Mouse (Mus musculus): ENCODE data around the gene Gm20388. TPM values are rescaled to one million over a fixed set of nuclear protein-coding genes. Genes with fewer than 3 reads are reported as not detected.

Gm20388 gene
- polyA plus RNA-seq, 1 experiment from 2014 or later: not detected

GRCm38 (mm10) chr8:121952800-121953199 lies 2042.2 kb downstream of the Gm20388 start:
- no peak overlapping the region for H3K4me2 ChIP-seq (replicated peaks; ENCODE audit: low read depth)
- WGBS: 77% methylated on average over 7 of the region's 7 CpGs
- no peak overlapping the region for H3K4me3 ChIP-seq (ENCODE audit: low read depth, low read length)
- no peaks in the 10 kb centered on the region for H3K9me3 ChIP-seq (ENCODE audit: control insufficient read depth, low read length)
- no peak overlapping the region; the same call in 1 of the 2 replicates for H3K9ac ChIP-seq (ENCODE audit: low read length)
- peaks cover 6% of the 10 kb centered on the region for H3K4me1 ChIP-seq (replicated peaks; ENCODE audit: control insufficient read depth, insufficient read depth)
- ATAC-seq (ENCODE audit: low FRiP score, low TSS enrichment) (no peak), DNase-seq (ENCODE audit: low spot score) (no peak)
- TF ChIP-seq CTCF (IDR thresholded peaks at IDR 0.05; ENCODE audit: low read depth) (no peak), EP300 (optimal IDR thresholded peaks at IDR 0.05) (no peak)
- H3K27ac ChIP-seq (replicated peaks): no peak overlapping the region
- no peaks in the 10 kb centered on the region for H3K27me3 ChIP-seq (ENCODE audit: control insufficient read depth, insufficient read depth, low read length)
- H3K36me3 ChIP-seq (ENCODE audit: control insufficient read depth, insufficient read depth, low read length): no peaks in the 10 kb centered on the region

GRCm38 (mm10) chr8:121953821-121954545 lies 2043.3 kb downstream of the Gm20388 start:
- no peak for DNase-seq (ENCODE audit: low spot score)
- H3K4me1 ChIP-seq (replicated peaks; ENCODE audit: control insufficient read depth, insufficient read depth): no peaks in the 10 kb centered on the region
- 65% methylated on average over 3 of the region's 3 CpGs for WGBS

GRCm38 (mm10) chr8:121954981-121955555 lies 2044.4 kb downstream of the Gm20388 start:
- ATAC-seq (ENCODE audit: low FRiP score, low TSS enrichment) (no peak), DNase-seq (ENCODE audit: low spot score) (no peak)
- no peaks in the 10 kb centered on the region for H3K4me1 ChIP-seq (replicated peaks; ENCODE audit: control insufficient read depth, insufficient read depth)
- H3K4me3 ChIP-seq (ENCODE audit: low read depth, low read length): no peak overlapping the region
- no peaks in the 10 kb centered on the region for H3K36me3 ChIP-seq (ENCODE audit: control insufficient read depth, insufficient read depth, low read length)
- no peak overlapping the region for H3K4me2 ChIP-seq (replicated peaks; ENCODE audit: low read depth)
- no peaks in the 10 kb centered on the region for H3K27me3 ChIP-seq (ENCODE audit: control insufficient read depth, insufficient read depth, low read length)
- H3K27ac ChIP-seq (replicated peaks): no peak overlapping the region
- H3K9ac ChIP-seq (ENCODE audit: low read length): no peak overlapping the region
- WGBS: 62% methylated on average over 10 of the region's 10 CpGs
- TF ChIP-seq CTCF (IDR thresholded peaks at IDR 0.05; ENCODE audit: low read depth) (no peak), EP300 (optimal IDR thresholded peaks at IDR 0.05) (no peak)
- H3K9me3 ChIP-seq (ENCODE audit: control insufficient read depth, low read length): no peaks in the 10 kb centered on the region

More at GRCm38 (mm10) chr8:121953821-121954545, 2043.3 kb downstream of the Gm20388 start:
- Histone ChIP-seq H3K4me3 (ENCODE audit: low read depth, low read length) (no peak overlapping the region), H3K4me2 (replicated peaks; ENCODE audit: low read depth) (no peak overlapping the region), H3K36me3 (ENCODE audit: control insufficient read depth, insufficient read depth, low read length) (no peaks in the 10 kb centered on the region), H3K9ac (ENCODE audit: low read length) (no peak overlapping the region), H3K27me3 (ENCODE audit: control insufficient read depth, insufficient read depth, low read length) (no peaks in the 10 kb centered on the region), H3K27ac (replicated peaks) (no peak overlapping the region), H3K9me3 (ENCODE audit: control insufficient read depth, low read length) (no peaks in the 10 kb centered on the region)
- no peak for ATAC-seq (ENCODE audit: low FRiP score, low TSS enrichment)
- no peak for TF ChIP-seq EP300 (optimal IDR thresholded peaks at IDR 0.05)
- TF ChIP-seq CTCF (IDR thresholded peaks at IDR 0.05; ENCODE audit: low read depth): no peak

GRCm38 (mm10) chr8:121955825-121956500 lies 2045.3 kb downstream of the Gm20388 start:
- no peak overlapping the region for H3K4me3 ChIP-seq (ENCODE audit: low read depth, low read length)
- no peaks in the 10 kb centered on the region for H3K36me3 ChIP-seq (ENCODE audit: control insufficient read depth, insufficient read depth, low read length)
- H3K4me2 ChIP-seq (replicated peaks; ENCODE audit: low read depth): no peak overlapping the region
- TF ChIP-seq CTCF (IDR thresholded peaks at IDR 0.05; ENCODE audit: low read depth) (no peak), EP300 (optimal IDR thresholded peaks at IDR 0.05) (no peak)
- H3K27me3 ChIP-seq (ENCODE audit: control insufficient read depth, insufficient read depth, low read length): no peaks in the 10 kb centered on the region
- H3K9ac ChIP-seq (ENCODE audit: low read length): no peak overlapping the region
- DNase-seq (ENCODE audit: low spot score) (no peak), ATAC-seq (ENCODE audit: low FRiP score, low TSS enrichment) (no peak)
- no peaks in the 10 kb centered on the region for H3K9me3 ChIP-seq (ENCODE audit: control insufficient read depth, low read length)
- no peaks in the 10 kb centered on the region for H3K4me1 ChIP-seq (replicated peaks; ENCODE audit: control insufficient read depth, insufficient read depth)
- 63% methylated on average over 1 of the region's 1 CpGs for WGBS
- no peak overlapping the region for H3K27ac ChIP-seq (replicated peaks)

- Histone ChIP-seq H3K4me2 (replicated peaks; ENCODE audit: low read depth) (no peak overlapping the region), H3K4me1 (replicated peaks; ENCODE audit: control insufficient read depth, insufficient read depth) (no peaks in the 10 kb centered on the region), H3K9me3 (ENCODE audit: control insufficient read depth, low read length) (no peaks in the 10 kb centered on the region), H3K9ac (ENCODE audit: low read length) (no peak overlapping the region), H3K27me3 (ENCODE audit: control insufficient read depth, insufficient read depth, low read length) (no peaks in the 10 kb centered on the region), H3K27ac (replicated peaks) (no peak overlapping the region), H3K36me3 (ENCODE audit: control insufficient read depth, insufficient read depth, low read length) (no peaks in the 10 kb centered on the region), H3K4me3 (ENCODE audit: low read depth, low read length) (no peak overlapping the region)
- no peak for ATAC-seq (ENCODE audit: low FRiP score, low TSS enrichment)
- WGBS: 83% methylated on average over 1 of the region's 1 CpGs
- no peak for TF ChIP-seq CTCF (IDR thresholded peaks at IDR 0.05; ENCODE audit: low read depth)
- TF ChIP-seq EP300 (optimal IDR thresholded peaks at IDR 0.05): no peak
- DNase-seq (ENCODE audit: low spot score): no peak
Observed at GRCm38 (mm10) chr8:121958395-121958794, 2047.8 kb downstream of the Gm20388 start.

- no peak overlapping the region for H3K27ac ChIP-seq (replicated peaks)
- H3K9ac ChIP-seq (ENCODE audit: low read length): no peak overlapping the region
- no peak overlapping the region for H3K4me2 ChIP-seq (replicated peaks; ENCODE audit: low read depth)
- H3K9me3 ChIP-seq (ENCODE audit: control insufficient read depth, low read length): no peaks in the 10 kb centered on the region
- no peak overlapping the region for H3K4me3 ChIP-seq (ENCODE audit: low read depth, low read length)
- TF ChIP-seq CTCF (IDR thresholded peaks at IDR 0.05; ENCODE audit: low read depth): no peak
- TF ChIP-seq EP300 (optimal IDR thresholded peaks at IDR 0.05): no peak
- H3K36me3 ChIP-seq (ENCODE audit: control insufficient read depth, insufficient read depth, low read length): no peaks in the 10 kb centered on the region
- ATAC-seq (ENCODE audit: low FRiP score, low TSS enrichment) (no peak), DNase-seq (ENCODE audit: low spot score) (no peak)
- no peaks in the 10 kb centered on the region for H3K27me3 ChIP-seq (ENCODE audit: control insufficient read depth, insufficient read depth, low read length)
- 80% methylated on average over 3 of the region's 3 CpGs for WGBS
- peaks cover 9% of the 10 kb centered on the region for H3K4me1 ChIP-seq (replicated peaks; ENCODE audit: control insufficient read depth, insufficient read depth)
Observed at GRCm38 (mm10) chr8:121962892-121963291, 2052.3 kb downstream of the Gm20388 start.
